Mouse (Mus musculus) hindbrain, postnatal 0 days (tissue): ENCODE data around the gene Asb10. TPM values are rescaled to one million over a fixed set of nuclear protein-coding genes. Genes with fewer than 3 reads are reported as not detected.
A peak's percentile ranks its signal among the peaks of the same experiment; 100 is the strongest.

Experiments
- ATAC-seq: fragments of 200-750 bp; cut with Nextera tagmentation; 2 replicates; pipeline ENCODE4 v1.8.0; 2017; ENCODE audit warnings: mild to moderate bottlenecking, moderate TSS enrichment, moderate library complexity
- DNase-seq: peaks from one replicate; pipeline ENCODE4 v3.0.0-alpha.2; 2015; ENCODE audit warnings: low spot score
- H3K27ac ChIP-seq: fragments of 300-500 bp; sonication (generic); 2 replicates; pipeline ENCODE4 v1.5.1; 2014; ENCODE audit warnings: mild to moderate bottlenecking
- H3K27me3 ChIP-seq: fragments of 300-500 bp; sonication (generic); 2 replicates; pipeline ENCODE4 v1.6.1; 2014; ENCODE audit warnings: low read length, mixed read lengths; ENCODE audit not compliant: insufficient read depth
- H3K36me3 ChIP-seq: fragments of 300-500 bp; sonication (generic); 2 replicates; pipeline ENCODE4 v1.6.1; 2014; ENCODE audit warnings: low read length, mixed read lengths; ENCODE audit not compliant: insufficient read depth
- H3K4me1 ChIP-seq: fragments of 300-500 bp; sonication (generic); 2 replicates; pipeline ENCODE4 v1.6.1; 2014; ENCODE audit warnings: antibody characterized with exemption, low read length, mixed read lengths; ENCODE audit not compliant: insufficient read depth
- H3K4me2 ChIP-seq: fragments of 300-500 bp; sonication (generic); 2 replicates; pipeline ENCODE4 v1.6.1; 2014; ENCODE audit warnings: low read depth, mild to moderate bottlenecking, low read length, moderate library complexity, mixed read lengths
- H3K4me3 ChIP-seq: fragments of 300-500 bp; sonication (generic); 2 replicates; pipeline ENCODE4 v1.5.1; 2014; ENCODE audit warnings: low read length
- H3K9ac ChIP-seq: fragments of 300-500 bp; sonication (generic); replicated peaks from 2 replicates; pipeline ENCODE4 v1.6.1; 2014; ENCODE audit warnings: mild to moderate bottlenecking, low read length, moderate library complexity, mixed read lengths
- H3K9me3 ChIP-seq: fragments of 300-500 bp; sonication (generic); 2 replicates; pipeline ENCODE4 v1.6.1; 2016; ENCODE audit warnings: low read length, mixed read lengths
- CTCF ChIP-seq: IDR thresholded peaks from 2 replicates; pipeline ENCODE4 v1.5.1; 2016; ENCODE audit warnings: antibody characterized with exemption, control low read depth, low read depth
- WGBS: fragments of 180-500 bp; shearing (Covaris S2); extraction: QIAGEN DNeasy Blood & Tissue Kit; methylation state at CpG from one replicate; pipeline ENCODE4 v1.1.7; 2014; 5-methylcytosine and 5-hydroxymethylcytosine counted together
- polyA plus RNA-seq: library from polyadenylated mRNA; unstranded; fragments of >200 nt; fragmentation: Nextera tagmentation; extraction: Ambion mirVana; gene quantifications from 2 replicates; pipeline ENCODE4 v1.2.1, GENCODE M21; 2015
- total RNA-seq: library from RNA; depleted of rRNA; stranded (reverse); fragments of >200 nt; gene quantifications from 2 replicates; pipeline ENCODE4 v1.2.3, GENCODE M21; 2014

Gene Asb10
- total and polyA plus RNA-seq, 2 experiments from 2014 or later = 0.10 to 0.21 TPM

DNA sequence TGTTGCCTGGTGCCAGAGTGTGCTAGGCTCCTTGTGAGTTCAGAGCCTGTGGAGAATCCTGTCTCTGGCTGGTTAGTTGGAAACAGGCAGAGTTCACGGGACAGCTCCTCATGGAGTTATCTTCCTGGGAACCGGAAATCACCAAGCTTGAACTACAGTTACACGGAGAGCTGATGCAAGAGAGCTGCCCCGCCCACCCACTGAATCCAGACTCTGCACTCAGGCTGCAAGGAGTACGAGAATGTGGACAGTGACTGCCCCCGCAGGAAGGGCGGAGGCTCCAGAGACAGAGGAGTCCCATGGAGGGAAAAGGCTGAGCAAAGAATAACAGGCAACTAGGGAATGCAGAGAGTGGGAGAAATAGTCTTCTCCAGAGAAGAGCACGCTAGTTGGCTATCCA, 28.5 kb downstream of the Asb10 start:
- DNase-seq = no peak
- 55% methylated on average over 8 of the region's 8 CpGs for WGBS
- Histone ChIP-seq H3K4me1 (no peaks in the 10 kb centered on the region), H3K9ac (no peak overlapping the region), H3K27me3 (no peaks in the 10 kb centered on the region), H3K36me3 (no peaks in the 10 kb centered on the region), H3K27ac (no peak overlapping the region), H3K4me3 (no peak overlapping the region), H3K9me3 (no peaks in the 10 kb centered on the region), H3K4me2 (no peak overlapping the region)
- no peak for ATAC-seq
- TF ChIP-seq CTCF = no peak

GRCm38 (mm10) chr5:24510635-24511034, 30.1 kb downstream of the Asb10 start:
- no peaks in the 10 kb centered on the region for H3K36me3 ChIP-seq
- H3K27ac ChIP-seq = no peak overlapping the region
- no peak overlapping the region for H3K9ac ChIP-seq
- DNase-seq (no peak), ATAC-seq (no peak)
- no peak overlapping the region for H3K4me2 ChIP-seq
- peak; percentile 47 for TF ChIP-seq CTCF
- H3K27me3 ChIP-seq = no peaks in the 10 kb centered on the region
- H3K9me3 ChIP-seq = no peaks in the 10 kb centered on the region
- H3K4me3 ChIP-seq = no peak overlapping the region
- WGBS = 60% methylated on average over 11 of the region's 11 CpGs
- H3K4me1 ChIP-seq = no peaks in the 10 kb centered on the region

DNA sequence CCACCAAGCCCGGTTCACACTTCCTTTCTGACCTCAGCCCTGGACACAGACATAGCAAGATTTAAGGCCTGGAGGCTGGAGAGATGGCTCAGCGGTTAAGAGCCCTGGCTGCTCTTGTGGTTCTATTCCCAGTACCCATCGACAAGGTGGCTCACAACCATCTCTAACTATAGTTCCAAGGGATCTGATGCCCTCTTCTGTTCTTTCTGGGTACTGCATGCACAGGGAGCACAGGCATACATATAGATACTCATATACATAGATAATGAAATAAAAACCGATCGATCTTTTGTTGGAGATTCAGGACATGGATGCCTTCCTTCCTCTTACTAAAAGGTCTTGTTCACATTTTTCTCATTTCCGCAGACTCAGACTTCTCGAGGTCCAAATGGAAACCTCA, 32.4 kb downstream of the Asb10 start:
- H3K4me2 ChIP-seq = no peak overlapping the region
- no peak overlapping the region for H3K4me3 ChIP-seq
- H3K27ac ChIP-seq = no peak overlapping the region
- no peaks in the 10 kb centered on the region for H3K36me3 ChIP-seq
- H3K27me3 ChIP-seq = no peaks in the 10 kb centered on the region
- peak; percentile 26; the same call in 1 of the 2 replicates for TF ChIP-seq CTCF
- no peaks in the 10 kb centered on the region for H3K9me3 ChIP-seq
- ATAC-seq = no peak
- H3K9ac ChIP-seq = no peak overlapping the region
- H3K4me1 ChIP-seq = no peaks in the 10 kb centered on the region
- no peak for DNase-seq
- 93% methylated on average over 7 of the region's 7 CpGs for WGBS

DNA sequence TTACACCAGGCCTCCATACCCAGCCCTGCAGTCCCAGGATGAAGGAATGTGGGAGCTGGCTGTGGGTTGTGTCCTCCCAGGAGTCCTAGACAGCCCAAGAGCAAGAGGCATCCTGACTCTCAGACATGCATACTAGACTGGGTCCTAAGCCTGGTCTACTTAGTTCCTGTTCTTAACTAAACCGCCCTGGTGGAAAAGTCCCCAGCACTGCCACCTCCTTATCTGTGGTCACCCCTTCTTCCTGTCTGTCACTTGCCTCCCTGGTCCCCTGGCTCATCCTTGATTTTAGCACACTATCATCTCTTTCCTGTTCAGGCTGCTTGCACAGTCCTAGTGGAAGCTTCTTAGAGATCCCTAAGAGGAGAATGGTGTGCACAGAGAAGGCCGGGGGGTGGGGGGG, 35.3 kb downstream of the Asb10 start:
- Histone ChIP-seq H3K27me3 (no peaks in the 10 kb centered on the region), H3K9me3 (no peaks in the 10 kb centered on the region), H3K27ac (no peak overlapping the region), H3K36me3 (peaks cover 13% of the 10 kb centered on the region; the same call in 1 of the 2 replicates), H3K4me3 (no peak overlapping the region), H3K4me2 (no peak overlapping the region), H3K9ac (no peak overlapping the region), H3K4me1 (no peaks in the 10 kb centered on the region)
- ATAC-seq (no peak), DNase-seq (no peak)
- TF ChIP-seq CTCF = no peak
- 54% methylated on average over 2 of the region's 2 CpGs for WGBS

DNA sequence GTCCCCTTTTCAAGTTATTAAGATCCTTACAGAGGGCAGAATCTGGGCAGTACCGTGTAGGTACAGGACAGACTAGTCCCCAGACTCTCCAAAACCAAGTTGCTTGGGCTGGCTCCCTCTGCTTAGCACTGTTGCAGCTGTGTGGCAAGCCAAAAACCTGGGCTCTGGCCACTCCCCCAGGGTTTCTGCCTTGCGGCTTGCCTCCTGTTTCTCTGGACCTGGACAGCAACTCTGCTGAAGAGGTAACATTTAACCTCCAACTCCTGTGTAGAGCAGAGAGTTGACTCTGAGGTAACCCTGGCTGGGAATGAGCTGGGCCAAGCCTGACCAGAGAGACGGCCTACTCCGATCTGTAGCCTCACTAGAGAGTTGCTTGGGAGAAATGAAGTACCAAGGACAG, 38.0 kb downstream of the Asb10 start:
- no peak for DNase-seq
- Histone ChIP-seq H3K9ac (no peak overlapping the region), H3K27ac (no peak overlapping the region), H3K4me2 (no peak overlapping the region), H3K4me1 (no peaks in the 10 kb centered on the region), H3K4me3 (no peak overlapping the region), H3K27me3 (no peaks in the 10 kb centered on the region), H3K36me3 (peaks cover 32% of the 10 kb centered on the region; the same call in 1 of the 2 replicates), H3K9me3 (no peaks in the 10 kb centered on the region)
- 74% methylated on average over 4 of the region's 4 CpGs for WGBS
- no peak for ATAC-seq
- TF ChIP-seq CTCF = no peak

DNA sequence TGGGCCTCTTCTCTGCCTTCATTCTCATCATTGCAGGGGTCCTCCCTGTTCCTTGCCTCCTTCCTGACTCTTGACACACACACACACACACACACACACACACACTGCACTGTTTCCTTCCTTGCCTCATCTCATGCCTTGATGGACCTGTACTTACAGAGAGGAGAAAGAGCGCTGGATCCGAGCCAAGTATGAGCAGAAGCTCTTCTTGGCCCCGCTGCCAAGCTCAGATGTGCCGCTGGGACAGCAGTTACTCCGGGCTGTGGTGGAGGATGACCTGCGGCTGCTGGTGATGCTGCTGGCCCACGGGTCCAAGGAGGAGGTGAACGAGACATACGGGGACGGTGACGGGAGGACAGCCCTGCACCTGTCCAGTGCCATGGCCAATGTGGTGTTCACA, 39.9 kb downstream of the Asb10 start:
- H3K4me1 ChIP-seq = no peaks in the 10 kb centered on the region
- DNase-seq = peak; percentile 83

DNA sequence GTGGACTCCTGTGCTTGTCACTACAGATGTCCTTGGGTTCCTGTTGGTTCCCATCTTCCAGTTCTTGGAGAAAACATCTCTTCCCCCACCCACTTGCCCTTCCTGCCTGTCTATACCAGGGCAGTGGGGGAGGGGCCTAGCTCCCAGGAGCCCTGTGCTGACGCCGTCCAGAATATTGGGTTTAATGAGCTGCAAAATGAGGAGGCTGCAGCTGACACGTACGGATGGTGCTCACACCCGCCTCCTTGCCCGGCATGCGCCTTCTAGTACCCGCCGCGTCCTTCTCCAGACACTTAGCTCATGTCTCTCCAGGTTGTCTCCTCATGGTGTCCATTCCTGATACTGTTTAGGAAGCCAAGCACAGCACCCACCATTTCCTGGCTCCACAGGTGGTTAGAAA, 41.7 kb downstream of the Asb10 start:
- WGBS = 40% methylated on average over 10 of the region's 10 CpGs
- H3K27me3 ChIP-seq = no peaks in the 10 kb centered on the region
- TF ChIP-seq CTCF = no peak
- no peak overlapping the region for H3K9ac ChIP-seq
- H3K27ac ChIP-seq = no peak overlapping the region
- H3K9me3 ChIP-seq = no peaks in the 10 kb centered on the region
- no peak overlapping the region for H3K4me2 ChIP-seq
- H3K36me3 ChIP-seq = peaks cover 37% of the 10 kb centered on the region; the same call in 1 of the 2 replicates
- ATAC-seq (no peak), DNase-seq (no peak)
- no peaks in the 10 kb centered on the region for H3K4me1 ChIP-seq
- no peak overlapping the region for H3K4me3 ChIP-seq

More for the DNA sequence above, 39.9 kb downstream of the Asb10 start:
- WGBS = 47% methylated on average over 11 of the region's 11 CpGs
- no peaks in the 10 kb centered on the region for H3K27me3 ChIP-seq
- no peak overlapping the region for H3K27ac ChIP-seq
- H3K4me3 ChIP-seq = no peak overlapping the region
- no peak for TF ChIP-seq CTCF
- H3K4me2 ChIP-seq = no peak overlapping the region
- H3K9ac ChIP-seq = no peak overlapping the region
- ATAC-seq = peak; percentile 24
- H3K9me3 ChIP-seq = no peaks in the 10 kb centered on the region
- peaks cover 37% of the 10 kb centered on the region; the same call in 1 of the 2 replicates for H3K36me3 ChIP-seq
